Mouse (Mus musculus): ENCODE measurements around the gene Ptges3. TPM values are rescaled to one million over a fixed set of nuclear protein-coding genes. Genes with fewer than 3 reads are reported as not detected.

Gene Ptges3
- polyA plus RNA-seq, 1 experiment from 2014 or later: 448 TPM

- H3K9ac ChIP-seq: 0 out of 2 replicates have a peak overlapping the region, but pooled peaks have one; percentile 94
These were observed 37.5 kb downstream of the Ptges3 start for GRCm38 (mm10) chr10:128096313-128096692.

DNA sequence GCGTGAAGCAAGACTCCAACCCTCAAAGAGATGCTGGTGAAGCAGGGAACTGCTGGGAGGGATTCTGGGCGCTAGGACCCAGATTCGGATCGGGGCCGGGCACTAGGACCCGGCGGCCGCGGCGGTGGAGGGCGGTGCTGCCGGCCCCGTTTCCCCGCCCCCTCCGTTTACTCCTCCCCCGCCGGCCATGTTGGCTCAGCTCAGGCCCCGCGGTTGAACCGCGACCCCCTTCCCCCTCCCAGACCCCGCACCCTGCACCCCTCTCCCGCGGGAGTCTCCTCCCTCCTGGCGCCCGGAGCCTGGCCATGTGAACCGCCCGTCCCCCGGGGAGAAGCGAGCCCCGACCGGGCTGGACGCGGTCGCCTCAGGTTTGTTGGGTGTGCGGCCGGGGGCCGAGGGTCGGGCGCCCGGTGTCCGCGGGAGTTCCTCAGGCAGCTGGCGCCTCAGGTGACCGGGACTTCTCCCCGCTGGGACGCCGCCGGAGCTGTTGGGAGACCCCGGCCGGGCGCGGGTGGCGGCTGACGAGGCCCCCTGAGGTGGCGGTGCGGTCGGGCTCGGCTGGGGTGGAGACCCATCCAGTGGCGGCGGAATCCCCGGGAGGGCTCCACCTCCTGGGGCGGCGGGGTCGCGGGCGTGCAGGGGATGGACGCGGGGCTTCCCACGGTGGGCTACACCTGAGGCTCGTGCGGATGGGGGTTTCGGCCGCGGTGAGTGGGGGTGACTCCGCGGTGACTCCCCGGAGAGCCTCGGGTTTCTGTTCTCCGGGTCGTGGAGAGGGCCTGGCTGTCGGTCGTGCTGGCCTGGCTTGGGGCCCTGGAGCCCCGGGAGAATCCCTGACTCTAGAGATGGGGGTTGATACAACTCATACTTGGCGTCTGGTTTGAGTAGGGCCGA, 38.2 kb downstream of the Ptges3 start:
- under 1% methylated on average over 83 of the region's 86 CpGs for WGBS
- Histone ChIP-seq H3K27ac (replicated peaks) (peak overlapping the region; percentile 90), H3K27me3 (no peaks in the 10 kb centered on the region), H3K4me1 (replicated peaks) (peaks cover 48% of the 10 kb centered on the region), H3K9ac (peak overlapping the region; percentile 94), H3K4me2 (peak overlapping the region; percentile 86), H3K4me3 (peak overlapping the region; percentile 99), H3K36me3 (no peaks in the 10 kb centered on the region), H3K9me3 (no peaks in the 10 kb centered on the region)
- ATAC-seq (ENCODE audit: low read depth): peak; percentile 78

More at GRCm38 (mm10) chr10:128096313-128096692, 37.5 kb downstream of the Ptges3 start:
- H3K4me2 ChIP-seq: peak overlapping the region; percentile 86
- ATAC-seq (ENCODE audit: low read depth): peak; percentile 3; the same call in 1 of the 2 replicates
- H3K36me3 ChIP-seq: no peaks in the 10 kb centered on the region
- H3K27me3 ChIP-seq: no peaks in the 10 kb centered on the region
- H3K4me3 ChIP-seq: peak overlapping the region; percentile 99
- 21% methylated on average over 4 of the region's 4 CpGs for WGBS
- H3K4me1 ChIP-seq (replicated peaks): peaks cover 55% of the 10 kb centered on the region
- no peaks in the 10 kb centered on the region for H3K9me3 ChIP-seq
- no peak overlapping the region for H3K27ac ChIP-seq (replicated peaks)

- Histone ChIP-seq H3K9ac (peak overlapping the region; percentile 94), H3K9me3 (no peaks in the 10 kb centered on the region), H3K4me1 (replicated peaks) (peaks cover 44% of the 10 kb centered on the region), H3K27ac (replicated peaks) (peak overlapping the region; percentile 90), H3K4me3 (peak overlapping the region; percentile 99), H3K4me2 (peak overlapping the region; percentile 86), H3K27me3 (no peaks in the 10 kb centered on the region), H3K36me3 (no peaks in the 10 kb centered on the region)
- under 1% methylated on average over 13 of the region's 13 CpGs for WGBS
- no peak for ATAC-seq (ENCODE audit: low read depth)
These were observed 38.8 kb downstream of the Ptges3 start for GRCm38 (mm10) chr10:128097587-128097971.

GRCm38 (mm10) chr10:128110103-128110761, 51.5 kb downstream of the Ptges3 start:
- H3K4me2 ChIP-seq: no peak overlapping the region
- H3K4me1 ChIP-seq (replicated peaks): no peaks in the 10 kb centered on the region
- no peak overlapping the region for H3K9ac ChIP-seq
- H3K27ac ChIP-seq (replicated peaks): no peak overlapping the region
- WGBS: 82% methylated on average over 4 of the region's 4 CpGs
- H3K9me3 ChIP-seq: no peaks in the 10 kb centered on the region
- no peak for ATAC-seq (ENCODE audit: low read depth)
- peaks cover 63% of the 10 kb centered on the region for H3K36me3 ChIP-seq
- H3K27me3 ChIP-seq: no peaks in the 10 kb centered on the region
- H3K4me3 ChIP-seq: no peak overlapping the region

DNA sequence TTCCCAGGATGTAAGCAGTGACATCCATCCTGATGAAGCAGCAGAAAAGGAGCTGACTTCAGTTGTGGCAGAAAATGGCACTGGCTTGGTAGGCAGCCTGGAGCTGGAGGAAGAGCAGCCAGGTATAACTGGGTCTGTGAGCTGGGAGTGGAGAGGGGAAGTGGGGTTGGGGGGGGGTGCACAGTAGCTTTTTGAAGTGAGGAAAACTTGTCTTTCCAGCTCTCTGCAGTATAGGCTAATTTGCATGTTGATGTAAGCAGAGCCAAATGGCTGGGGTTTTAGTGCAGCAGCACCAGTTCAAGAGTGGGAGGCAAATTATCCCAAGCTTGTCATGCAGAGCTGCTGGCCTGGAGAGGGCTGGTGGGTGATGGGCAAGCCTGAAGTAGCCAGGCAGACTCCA, 52.5 kb downstream of the Ptges3 start:
- ATAC-seq (ENCODE audit: low read depth): no peak
- no peak overlapping the region for H3K27ac ChIP-seq (replicated peaks)
- H3K4me1 ChIP-seq (replicated peaks): no peaks in the 10 kb centered on the region

DNA sequence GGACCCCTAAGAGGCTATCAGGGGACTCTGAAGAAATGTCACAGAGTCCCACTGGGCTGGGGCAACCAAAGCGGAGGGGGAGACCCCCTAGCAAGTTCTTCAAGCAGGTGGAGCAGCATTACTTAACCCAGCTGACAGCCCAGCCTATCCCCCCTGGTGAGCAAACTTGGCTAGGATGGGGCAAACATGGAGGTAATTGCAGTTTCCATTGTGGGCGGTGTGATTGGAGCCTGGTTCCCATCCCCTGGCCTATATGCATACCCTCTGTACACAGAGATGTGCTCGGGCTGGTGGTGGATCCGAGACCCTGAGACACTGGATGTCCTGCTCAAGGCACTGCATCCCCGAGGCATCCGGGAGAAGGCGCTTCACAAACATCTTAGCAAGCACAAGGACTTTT, 65.1 kb downstream of the Ptges3 start:
- WGBS: 93% methylated on average over 7 of the region's 7 CpGs
- H3K27me3 ChIP-seq: no peaks in the 10 kb centered on the region
- H3K4me1 ChIP-seq (replicated peaks): no peaks in the 10 kb centered on the region
- no peak for ATAC-seq (ENCODE audit: low read depth)
- H3K9me3 ChIP-seq: no peaks in the 10 kb centered on the region
- no peak overlapping the region for H3K4me3 ChIP-seq
- H3K9ac ChIP-seq: no peak overlapping the region
- no peak overlapping the region for H3K4me2 ChIP-seq
- H3K36me3 ChIP-seq: peaks cover 94% of the 10 kb centered on the region
- H3K27ac ChIP-seq (replicated peaks): no peak overlapping the region

More for the DNA sequence above, 52.5 kb downstream of the Ptges3 start:
- Histone ChIP-seq H3K9ac (no peak overlapping the region), H3K36me3 (peaks cover 73% of the 10 kb centered on the region), H3K4me3 (no peak overlapping the region), H3K27me3 (no peaks in the 10 kb centered on the region), H3K4me2 (no peak overlapping the region), H3K9me3 (no peaks in the 10 kb centered on the region)

DNA sequence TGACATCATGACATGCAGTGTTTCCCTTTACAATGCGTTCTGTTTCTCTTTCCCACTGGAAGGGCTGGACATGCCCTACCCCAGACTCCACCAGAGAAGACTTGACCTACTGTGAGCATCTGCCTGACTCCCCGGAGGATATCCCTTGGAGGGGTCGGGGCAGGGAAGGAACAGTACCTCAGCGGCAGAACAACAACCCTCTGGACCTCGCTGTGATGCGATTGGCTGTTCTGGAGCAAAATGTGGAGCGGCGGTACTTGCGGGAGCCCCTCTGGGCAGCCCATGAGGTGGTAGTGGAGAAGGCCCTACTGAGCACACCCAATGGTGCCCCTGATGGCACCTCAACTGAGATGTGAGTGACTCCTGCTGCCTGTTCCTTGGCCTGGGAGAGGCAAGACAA, 66.1 kb downstream of the Ptges3 start:
- Histone ChIP-seq H3K9ac (no peak overlapping the region), H3K27ac (replicated peaks) (no peak overlapping the region), H3K27me3 (no peaks in the 10 kb centered on the region), H3K36me3 (peaks cover 91% of the 10 kb centered on the region), H3K4me1 (replicated peaks) (no peaks in the 10 kb centered on the region), H3K9me3 (no peaks in the 10 kb centered on the region), H3K4me2 (no peak overlapping the region), H3K4me3 (no peak overlapping the region)
- ATAC-seq (ENCODE audit: low read depth): no peak
- 97% methylated on average over 9 of the region's 9 CpGs for WGBS

GRCm38 (mm10) chr10:128125951-128126350, 67.2 kb downstream of the Ptges3 start:
- Histone ChIP-seq H3K36me3 (peaks cover 90% of the 10 kb centered on the region), H3K4me3 (no peak overlapping the region), H3K27ac (replicated peaks) (no peak overlapping the region), H3K9ac (no peak overlapping the region), H3K4me1 (replicated peaks) (no peaks in the 10 kb centered on the region), H3K4me2 (no peak overlapping the region), H3K27me3 (no peaks in the 10 kb centered on the region), H3K9me3 (no peaks in the 10 kb centered on the region)
- 95% methylated on average over 14 of the region's 14 CpGs for WGBS
- no peak for ATAC-seq (ENCODE audit: low read depth)

MicroRNA genes within 50 kb of the gene (microRNA counts, 519-probe panel; counts per million panel counts)
- not detected for microRNA mmu-miR-677

Small RNAs within 50 kb of the gene (microRNA-seq; reads per million reads assigned to microRNA genes)
- gene Mir677: 12.6 reads per million, percentile 29 among the genes with 10 or more reads in this experiment

Other genes with a start within 250 kb of the Ptges3 start
- not detected in 2 replicates for gene Rdh19, start 209.0 kb upstream of the Ptges3 start, polyA plus RNA-seq (2015; fragmentation: Nextera tagmentation; extraction: Ambion mirVana)
- gene Rdh16f2, start 192.5 kb upstream of the Ptges3 start, polyA plus RNA-seq (2015; fragmentation: Nextera tagmentation; extraction: Ambion mirVana): not detected in 2 replicates
- not detected in 2 replicates for gene Rdh7, start 170.1 kb upstream of the Ptges3 start, polyA plus RNA-seq (2015; fragmentation: Nextera tagmentation; extraction: Ambion mirVana)
- gene Sdr9c7, start 160.4 kb upstream of the Ptges3 start, polyA plus RNA-seq (2015; fragmentation: Nextera tagmentation; extraction: Ambion mirVana): not detected in 2 replicates
- not detected in 2 replicates for gene Hsd17b6, start 51.3 kb upstream of the Ptges3 start, polyA plus RNA-seq (2015; fragmentation: Nextera tagmentation; extraction: Ambion mirVana)
- gene Prim1, start 43.8 kb upstream of the Ptges3 start, polyA plus RNA-seq (2015; fragmentation: Nextera tagmentation; extraction: Ambion mirVana): 32.1 and 35.9 TPM in 2 replicates
- 612 and 618 TPM in 2 replicates for gene Naca, start 23.4 kb upstream of the Ptges3 start, polyA plus RNA-seq (2015; fragmentation: Nextera tagmentation; extraction: Ambion mirVana)
- gene Atp5b, start 24.3 kb downstream of the Ptges3 start, polyA plus RNA-seq (2015; fragmentation: Nextera tagmentation; extraction: Ambion mirVana): 2,119 and 2,171 TPM in 2 replicates
- gene Baz2a, start 32.6 kb downstream of the Ptges3 start, polyA plus RNA-seq (2015; fragmentation: Nextera tagmentation; extraction: Ambion mirVana): 10.9 and 12.2 TPM in 2 replicates
- 12.4 and 12.7 TPM in 2 replicates for gene Rbms2, start 121.3 kb downstream of the Ptges3 start, polyA plus RNA-seq (2015; fragmentation: Nextera tagmentation; extraction: Ambion mirVana)
- 1.1 and 1.7 TPM in 2 replicates for gene Gls2, start 135.5 kb downstream of the Ptges3 start, polyA plus RNA-seq (2015; fragmentation: Nextera tagmentation; extraction: Ambion mirVana)
- 21.3 and 21.5 TPM in 2 replicates for gene Spryd4, start 152.9 kb downstream of the Ptges3 start, polyA plus RNA-seq (2015; fragmentation: Nextera tagmentation; extraction: Ambion mirVana)
- not detected in 2 replicates for gene Mip, start 166.9 kb downstream of the Ptges3 start, polyA plus RNA-seq (2015; fragmentation: Nextera tagmentation; extraction: Ambion mirVana)
- gene Timeless, start 173.1 kb downstream of the Ptges3 start, polyA plus RNA-seq (2015; fragmentation: Nextera tagmentation; extraction: Ambion mirVana): 24.0 and 31.2 TPM in 2 replicates
- 0.17 and 0.32 TPM in 2 replicates for gene Apon, start 195.1 kb downstream of the Ptges3 start, polyA plus RNA-seq (2015; fragmentation: Nextera tagmentation; extraction: Ambion mirVana)
- gene Apof, start 209.7 kb downstream of the Ptges3 start, polyA plus RNA-seq (2015; fragmentation: Nextera tagmentation; extraction: Ambion mirVana): not detected in 2 replicates
- gene Stat2, start 211.6 kb downstream of the Ptges3 start, polyA plus RNA-seq (2015; fragmentation: Nextera tagmentation; extraction: Ambion mirVana): 22.6 and 23.7 TPM in 2 replicates
- 0.25 and 0.38 TPM in 2 replicates for gene Il23a, start 239.8 kb downstream of the Ptges3 start, polyA plus RNA-seq (2015; fragmentation: Nextera tagmentation; extraction: Ambion mirVana)
- gene Pan2, start 244.4 kb downstream of the Ptges3 start, polyA plus RNA-seq (2015; fragmentation: Nextera tagmentation; extraction: Ambion mirVana): 22.2 and 24.3 TPM in 2 replicates